Mouse (Mus musculus) cerebellum, postnatal 4 days (tissue): Measurements from ENCODE around the gene Susd1.

Source experiments
- DNase-seq, 2 experiments: peaks; one replicate each; pipeline ENCODE4 v3.0.0; 2022; ENCODE audit warnings: low spot score in 2 of 2, mixed read lengths in 1 of 2

The Susd1 gene

GRCm38 (mm10) chr4:59340714-59341113 is 97.7 kb downstream of the Susd1 start:
- peak; percentile 84 to 90 for DNase-seq

GRCm38 (mm10) chr4:59340046-59340445 is 98.4 kb downstream of the Susd1 start:
- no peak for DNase-seq

- no peak for DNase-seq
These were observed 99.4 kb downstream of the Susd1 start for GRCm38 (mm10) chr4:59338896-59339535.

- DNase-seq: no peak
These were observed 100.9 kb downstream of the Susd1 start for GRCm38 (mm10) chr4:59337533-59337885.

- no peak for DNase-seq
These were observed 101.4 kb downstream of the Susd1 start for GRCm38 (mm10) chr4:59336846-59337532.

GRCm38 (mm10) chr4:59336439-59336809 is 102.0 kb downstream of the Susd1 start:
- DNase-seq: no peak

GRCm38 (mm10) chr4:59335616-59336438 is 102.6 kb downstream of the Susd1 start:
- DNase-seq: peak in 1 of 2 experiments; percentile 39

- DNase-seq: no peak
These were observed 103.3 kb downstream of the Susd1 start for GRCm38 (mm10) chr4:59335101-59335500.

- no peak for DNase-seq
These were observed 104.2 kb downstream of the Susd1 start for GRCm38 (mm10) chr4:59334236-59334635.

GRCm38 (mm10) chr4:59333424-59333895 is 105.0 kb downstream of the Susd1 start:
- DNase-seq: no peak

GRCm38 (mm10) chr4:59332691-59333423 is 105.6 kb downstream of the Susd1 start:
- DNase-seq: no peak

GRCm38 (mm10) chr4:59332089-59332488 is 106.3 kb downstream of the Susd1 start:
- DNase-seq: no peak

GRCm38 (mm10) chr4:59331633-59332032 is 106.8 kb downstream of the Susd1 start:
- DNase-seq: no peak

- no peak for DNase-seq
These were observed 107.3 kb downstream of the Susd1 start for GRCm38 (mm10) chr4:59330961-59331604.

- no peak for DNase-seq
These were observed 108.8 kb downstream of the Susd1 start for GRCm38 (mm10) chr4:59329461-59330304.

- no peak for DNase-seq
These were observed 109.6 kb downstream of the Susd1 start for GRCm38 (mm10) chr4:59328821-59329220.

- DNase-seq: no peak
These were observed 110.4 kb downstream of the Susd1 start for GRCm38 (mm10) chr4:59327986-59328385.

- no peak for DNase-seq
These were observed 112.2 kb downstream of the Susd1 start for GRCm38 (mm10) chr4:59326031-59326760.

- no peak for DNase-seq
These were observed 114.1 kb downstream of the Susd1 start for GRCm38 (mm10) chr4:59324317-59324716.

- DNase-seq: no peak
These were observed 115.2 kb downstream of the Susd1 start for GRCm38 (mm10) chr4:59323231-59323651.
